Mouse (Mus musculus) right cerebral cortex, postnatal 4 days (tissue): ENCODE data around the gene Nans.

Source experiments
- DNase-seq: peaks from one replicate; pipeline ENCODE4 v3.0.0-alpha.2; 2022

Nans gene

DNA sequence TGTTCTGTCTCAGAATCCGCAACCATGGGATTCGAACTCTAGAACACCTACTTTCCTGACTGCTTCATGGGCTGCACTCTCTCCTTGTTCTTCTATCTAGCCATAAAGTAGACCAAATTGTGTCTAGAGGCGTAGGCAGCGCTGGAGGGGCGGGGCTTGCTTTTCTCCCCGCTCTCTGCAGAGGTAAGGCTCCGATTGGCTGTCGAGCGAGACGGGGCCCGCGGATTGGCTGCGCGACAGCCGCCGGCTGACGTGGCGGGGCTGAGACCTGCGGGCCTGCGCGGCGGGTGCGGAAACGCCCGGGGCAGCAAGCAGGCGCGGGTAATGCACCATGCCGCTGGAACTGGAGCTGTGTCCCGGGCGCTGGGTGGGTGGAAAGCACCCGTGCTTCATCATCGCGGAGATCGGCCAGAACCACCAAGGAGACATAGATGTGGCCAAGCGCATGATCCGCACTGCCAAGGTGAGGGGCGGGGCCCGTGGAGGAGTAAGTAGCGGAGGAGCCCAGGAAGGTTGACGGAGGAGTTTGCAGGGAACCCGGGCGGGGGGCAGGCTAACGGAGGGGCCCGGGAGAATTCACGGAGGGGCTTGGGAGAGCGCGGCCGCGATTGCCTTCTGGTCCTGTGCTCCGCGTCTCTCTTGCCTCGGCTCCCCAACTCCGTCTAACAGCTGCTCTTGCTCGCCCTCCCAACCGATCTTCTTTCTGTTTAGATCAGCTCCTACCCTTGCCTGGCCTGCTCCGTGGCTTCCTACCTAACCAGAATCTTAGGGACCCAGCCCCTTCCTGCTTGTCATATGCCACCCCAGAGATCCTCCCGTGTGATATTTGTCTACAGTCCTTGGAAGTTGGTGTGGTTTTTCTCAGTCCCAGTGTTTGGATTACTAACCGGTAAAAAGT is at the start of gene Nans:
Gene Nans, plus strand, starts transcription at position 221 of the 898 bp plus-strand sequence.
- DNase-seq, result peak; percentile 93

DNA sequence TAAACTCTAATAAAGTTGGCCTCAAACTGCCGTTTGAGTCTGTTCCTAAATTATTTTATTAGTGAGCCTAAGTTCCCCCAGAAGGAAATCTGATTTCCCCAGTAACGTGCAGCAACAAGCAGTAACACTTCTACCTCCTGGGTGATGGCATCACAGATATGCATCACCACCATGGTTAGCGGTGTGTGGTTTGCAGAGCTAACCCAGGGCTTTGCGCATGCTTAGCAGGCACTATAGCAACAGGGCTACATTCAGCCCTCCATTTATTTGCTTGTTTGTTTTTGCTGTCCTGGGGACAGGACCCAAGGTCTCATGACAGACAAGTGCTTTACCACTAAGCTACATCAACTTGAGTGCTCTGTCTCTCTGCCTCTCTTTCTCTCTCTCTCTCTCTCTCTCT is 46.5 kb upstream of the Nans start:
- DNase-seq, result no peak

DNA sequence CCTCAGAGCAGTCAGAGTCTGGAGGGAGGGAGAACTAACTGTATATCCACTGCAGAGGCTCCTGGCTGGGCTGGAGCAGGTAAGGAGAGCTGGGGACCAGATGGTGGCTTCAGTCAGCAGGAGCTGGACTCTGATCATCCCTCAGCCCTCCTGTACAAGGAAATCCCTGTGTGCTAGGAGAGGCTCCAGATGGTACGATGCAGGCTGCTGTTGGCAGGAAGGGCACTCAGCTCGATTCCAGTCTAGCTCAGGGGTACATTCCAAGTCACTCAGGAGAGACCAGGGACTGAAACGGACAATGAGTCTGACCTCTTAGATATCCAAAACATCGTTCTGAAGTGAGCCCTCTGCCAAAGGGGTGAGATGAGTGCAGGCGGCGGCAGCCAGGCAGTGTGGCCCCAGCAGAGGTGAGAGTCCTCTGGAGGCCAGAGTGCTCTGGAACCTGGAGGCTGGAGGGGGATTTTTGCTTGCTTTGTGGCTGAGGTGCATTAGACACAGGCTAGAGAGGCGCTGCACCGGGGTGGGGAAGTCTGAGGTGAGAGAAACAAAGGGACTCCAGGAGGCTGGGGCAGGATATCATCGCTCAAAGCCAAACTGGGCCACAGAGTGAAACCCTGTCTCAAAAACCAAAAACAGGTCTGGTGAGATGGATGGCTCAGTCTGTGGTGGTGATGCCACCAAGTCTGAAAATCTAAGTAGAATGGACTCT is 43.7 kb upstream of the Nans start:
- DNase-seq, result no peak

DNA sequence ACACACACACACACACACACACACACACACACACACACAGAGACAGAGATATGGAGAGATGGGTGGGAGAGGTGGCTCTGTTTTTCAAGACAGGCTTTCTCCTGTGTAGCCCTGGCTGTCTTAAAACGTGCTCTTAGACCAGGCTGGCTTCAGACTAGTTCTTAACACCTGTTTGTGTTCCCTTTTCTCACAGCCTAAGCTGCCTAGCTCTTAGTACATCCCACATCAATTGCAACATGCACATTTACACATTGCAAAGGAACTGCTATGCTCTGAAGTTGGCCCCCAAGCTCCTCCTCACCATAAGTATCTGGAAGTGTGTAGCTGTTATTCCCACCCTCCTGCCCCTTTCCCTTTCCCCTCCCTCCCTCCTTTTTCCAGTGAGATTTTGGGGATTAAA is 41.6 kb upstream of the Nans start:
- no peak for DNase-seq

DNA sequence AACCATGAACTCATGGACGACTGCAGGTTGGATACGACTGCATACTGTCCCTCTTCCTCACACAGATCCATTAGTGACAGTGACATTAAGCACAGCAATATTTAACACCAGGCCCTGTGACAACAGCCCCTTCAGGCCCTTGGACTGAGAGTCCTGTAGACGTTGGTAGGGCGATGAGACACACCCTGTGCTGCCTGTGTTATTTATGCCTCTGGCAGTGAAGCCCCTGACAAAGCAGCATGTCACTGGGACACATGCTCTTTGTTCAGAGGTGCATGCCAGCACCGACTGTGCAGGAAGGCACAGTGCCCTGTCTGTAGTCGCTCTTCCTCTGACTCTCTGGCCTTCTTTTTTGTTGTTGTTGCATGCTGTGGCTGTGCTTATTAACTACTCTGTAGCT is 40.2 kb upstream of the Nans start:
- DNase-seq, result no peak

DNA sequence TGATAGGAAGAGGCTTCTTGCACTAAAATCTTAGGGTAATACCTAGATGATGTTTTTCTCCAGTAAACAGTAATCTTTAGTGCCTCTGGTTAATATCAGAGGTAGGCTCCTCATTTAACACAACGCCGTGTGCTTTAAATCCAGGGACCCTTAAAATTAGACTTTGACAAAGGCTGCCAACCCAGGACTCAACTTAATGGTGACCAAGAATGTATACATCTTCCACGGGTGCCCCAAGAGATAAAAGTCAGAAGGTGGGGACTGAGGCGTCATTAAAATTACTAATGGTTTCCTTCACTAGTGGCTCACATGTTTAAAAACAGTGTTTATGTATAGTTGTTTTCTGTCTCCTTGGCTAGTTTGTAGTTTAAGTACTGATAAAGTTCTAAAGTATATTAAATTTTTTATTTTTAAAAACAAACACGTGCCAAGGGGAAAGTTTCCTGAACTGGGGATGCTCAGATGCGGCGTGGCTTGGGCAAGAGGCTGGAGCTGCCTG is 39.0 kb upstream of the Nans start:
- DNase-seq, result no peak

DNA sequence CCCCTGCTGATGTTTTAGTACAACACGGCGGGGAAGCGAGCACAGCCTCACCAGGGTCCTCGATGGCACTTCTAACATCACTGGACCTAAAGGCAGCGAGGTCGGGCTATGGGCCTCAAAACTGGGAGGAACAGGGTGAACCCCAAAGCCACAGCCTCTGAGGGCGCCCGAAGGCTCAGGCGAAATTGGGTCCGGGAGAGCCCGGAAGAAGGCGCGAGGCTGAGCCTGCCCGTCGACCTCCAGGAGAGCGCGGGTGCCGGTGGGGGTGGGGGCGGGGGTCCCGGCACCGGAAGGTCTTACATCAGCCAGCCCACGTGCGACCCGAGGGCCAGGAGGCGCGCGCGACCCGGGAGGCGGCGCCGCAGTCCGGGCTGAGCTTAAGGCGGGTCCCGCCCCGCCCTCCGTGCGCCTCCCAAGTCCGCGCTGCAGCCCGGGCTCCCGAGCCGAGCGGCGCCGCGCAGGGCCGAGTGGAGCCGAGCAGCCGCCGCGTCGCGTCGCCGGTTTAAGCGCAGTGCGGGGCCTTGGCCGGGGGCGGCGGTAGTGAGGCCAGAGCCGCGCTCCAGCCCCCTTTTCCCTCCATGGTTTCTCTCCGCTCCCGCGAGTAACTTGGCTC is 38.4 kb upstream of the Nans start, which contains the start of gene Anp32b:
Gene Anp32b, plus strand, starts transcription at position 384 of the 613 bp plus-strand sequence.
- DNase-seq, result peak; percentile 94

DNA sequence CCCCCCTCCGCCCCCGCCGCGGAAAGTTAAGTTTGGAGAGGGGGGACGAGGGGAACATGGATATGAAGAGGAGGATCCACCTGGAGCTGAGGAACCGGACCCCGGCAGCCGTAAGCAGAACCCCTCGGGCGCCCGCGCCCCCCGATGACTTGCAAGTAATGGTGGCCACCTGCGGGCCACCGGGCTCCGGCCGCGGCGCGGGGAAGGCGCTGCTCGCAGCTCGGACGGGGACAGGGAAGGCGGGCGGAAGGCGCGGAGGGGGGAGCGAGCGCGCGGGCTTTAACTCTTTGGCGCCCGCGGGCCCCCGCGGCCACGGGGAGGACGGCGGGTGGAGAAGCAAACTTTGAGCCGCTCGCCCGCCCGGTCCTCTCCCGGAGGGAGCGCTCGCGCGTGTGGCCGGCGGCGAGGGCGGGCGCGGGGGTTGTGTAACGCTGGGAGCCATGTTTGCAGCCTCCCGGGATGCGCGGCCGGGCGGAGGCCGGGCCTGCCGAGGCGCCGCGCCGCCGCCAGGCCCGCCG is 37.7 kb upstream of the Nans start:
- peak; percentile 67 for DNase-seq

DNA sequence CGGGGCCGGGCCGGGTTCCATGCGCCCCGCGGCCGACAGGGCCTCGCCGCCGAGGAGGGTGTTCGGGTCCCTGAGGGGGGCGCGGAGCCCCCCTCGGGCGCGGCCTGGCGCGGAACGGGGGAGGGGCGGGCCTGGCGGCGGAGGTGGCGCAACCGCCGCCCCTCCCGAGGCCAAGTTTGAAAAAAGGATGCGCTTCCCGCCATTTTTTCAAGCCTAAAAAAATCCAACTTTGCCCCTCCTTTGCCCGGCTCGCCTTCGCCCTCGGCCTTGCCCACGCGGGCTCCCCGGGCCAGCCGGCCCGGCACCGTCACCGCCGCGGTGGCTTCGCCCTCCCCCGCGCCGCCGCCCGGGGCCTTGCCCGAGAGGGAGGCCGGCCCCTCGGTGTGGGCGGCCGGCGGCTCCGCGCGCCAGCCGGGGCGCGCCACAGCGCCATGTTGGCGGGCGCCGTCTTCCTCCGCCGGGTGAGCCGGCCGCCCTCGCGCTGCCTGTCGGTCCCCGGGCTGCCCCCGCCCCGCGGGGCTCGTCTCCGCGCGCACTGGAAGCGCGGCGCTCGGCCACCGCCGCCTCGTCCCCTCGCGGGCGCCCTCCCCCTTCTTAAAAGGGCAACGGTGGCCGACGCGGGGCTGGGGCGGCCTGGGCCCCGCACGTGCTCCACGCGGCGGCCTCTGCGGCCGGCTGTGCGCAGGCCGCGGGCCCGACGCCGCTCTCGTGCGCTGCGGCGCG is 37.1 kb upstream of the Nans start:
- peak; percentile 72 for DNase-seq

DNA sequence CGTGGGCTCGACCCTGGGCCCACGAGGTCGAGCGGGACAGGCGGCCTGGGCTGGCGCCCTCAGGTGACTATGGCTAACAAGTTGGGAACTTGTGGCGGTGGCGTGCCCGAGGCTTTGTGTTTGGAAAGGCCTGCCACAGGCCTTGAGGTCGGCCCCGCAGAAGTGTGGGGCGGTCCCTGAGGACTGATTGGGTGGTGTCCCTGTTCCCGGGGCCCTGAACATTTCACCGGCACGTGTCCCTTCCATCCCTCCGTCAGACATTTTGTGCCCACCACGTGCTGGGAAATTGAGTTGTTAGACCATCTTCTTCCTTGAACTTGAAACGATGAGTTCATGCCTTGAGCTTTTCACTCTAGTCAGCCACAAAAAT is 36.6 kb upstream of the Nans start:
- peak; percentile 50 for DNase-seq

DNA sequence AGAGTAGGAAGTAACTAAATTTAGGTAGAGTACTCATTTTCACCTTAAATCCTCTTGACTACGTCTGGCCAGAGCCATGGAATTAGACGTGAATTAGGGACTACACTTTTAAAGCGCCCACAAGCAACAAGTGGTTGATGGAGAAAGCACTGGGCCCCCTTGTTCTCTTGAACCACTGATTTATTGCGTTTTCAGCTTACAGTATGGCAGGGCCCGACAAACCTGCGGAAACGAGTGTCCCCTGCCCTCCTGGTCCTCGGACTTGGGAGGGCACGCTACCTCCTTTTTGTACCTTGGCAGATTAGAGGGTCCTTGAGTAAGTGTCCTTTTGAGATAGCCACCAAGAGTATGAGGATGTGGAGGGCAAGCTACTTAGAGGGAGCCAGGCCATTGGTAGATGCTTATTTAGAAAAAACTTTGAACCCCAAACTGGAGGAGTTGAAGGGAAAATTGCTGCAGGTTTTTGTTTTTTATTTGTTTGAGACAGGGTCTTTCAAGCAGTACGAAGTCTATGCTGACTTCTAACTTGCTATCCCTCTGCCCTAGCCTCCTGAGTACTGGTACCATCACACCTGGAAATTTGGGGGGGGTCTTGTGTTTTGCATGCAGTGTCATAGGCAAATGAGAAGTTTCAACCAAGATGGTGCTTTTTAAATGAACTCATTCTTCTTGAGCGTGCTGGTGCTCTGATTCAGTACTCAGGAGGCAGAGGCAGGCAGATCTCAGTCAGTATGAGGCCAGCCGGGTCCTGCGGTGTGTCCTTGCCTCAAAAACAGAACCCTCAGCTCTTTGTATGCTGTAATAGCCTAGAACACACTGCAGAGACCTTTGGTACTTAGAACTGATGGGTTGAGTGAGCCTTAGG is 36.0 kb upstream of the Nans start:
- no peak for DNase-seq

DNA sequence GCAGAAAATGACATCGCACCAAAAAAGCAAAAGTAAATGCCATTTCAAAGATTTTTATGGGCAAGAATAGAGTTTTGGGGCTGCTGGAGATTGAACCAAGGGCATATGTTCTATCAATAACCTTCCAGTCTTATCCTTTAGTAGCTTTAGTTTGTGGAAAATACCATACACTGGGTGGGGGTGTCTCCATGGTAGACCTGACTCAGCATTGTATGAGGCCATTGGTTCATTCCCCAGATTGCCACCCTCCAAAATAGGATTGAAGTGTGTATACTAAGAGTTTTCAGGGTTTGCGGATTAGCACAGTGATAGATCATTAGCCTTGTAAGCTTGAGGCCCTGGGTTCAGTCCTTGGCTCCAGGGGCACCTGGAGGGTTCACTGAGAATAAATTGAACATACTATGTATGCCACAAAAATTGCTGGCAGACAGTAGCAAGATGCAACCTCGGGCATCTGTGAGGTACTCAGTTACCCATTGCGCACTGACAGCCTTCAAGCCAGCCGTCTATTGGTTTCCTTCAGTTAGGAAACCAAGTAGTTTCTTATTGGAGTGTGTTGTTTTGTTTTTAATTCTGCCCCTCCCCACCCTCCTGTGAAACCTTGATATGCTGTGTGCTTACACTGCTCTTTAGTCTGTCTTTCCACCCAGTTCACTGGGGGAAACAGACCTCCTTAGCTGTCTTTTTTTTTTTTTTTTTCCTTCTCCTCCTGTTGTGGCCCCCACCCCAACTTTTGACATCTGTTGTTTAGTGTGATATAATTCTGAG is 34.8 kb upstream of the Nans start:
- DNase-seq, result no peak

DNA sequence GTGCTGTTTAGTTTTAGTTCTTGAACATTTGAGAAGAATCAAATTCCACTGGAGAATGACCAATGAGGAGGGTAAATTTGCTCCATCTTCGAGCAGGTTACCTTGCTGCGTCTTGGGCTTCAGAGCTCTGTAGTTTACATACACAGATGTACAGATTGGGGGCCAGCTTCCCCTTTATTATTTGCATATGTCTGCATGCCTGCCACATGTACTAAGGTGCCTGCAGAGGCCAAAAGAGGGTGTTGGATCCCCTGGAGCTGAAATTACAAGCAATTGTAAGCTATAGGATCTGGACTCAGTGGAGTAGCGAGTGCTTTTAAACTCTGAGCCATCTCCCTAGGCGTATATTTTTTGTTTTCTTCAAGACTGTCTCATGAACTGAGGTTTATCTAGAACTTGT is 32.3 kb upstream of the Nans start:
- DNase-seq, result no peak

DNA sequence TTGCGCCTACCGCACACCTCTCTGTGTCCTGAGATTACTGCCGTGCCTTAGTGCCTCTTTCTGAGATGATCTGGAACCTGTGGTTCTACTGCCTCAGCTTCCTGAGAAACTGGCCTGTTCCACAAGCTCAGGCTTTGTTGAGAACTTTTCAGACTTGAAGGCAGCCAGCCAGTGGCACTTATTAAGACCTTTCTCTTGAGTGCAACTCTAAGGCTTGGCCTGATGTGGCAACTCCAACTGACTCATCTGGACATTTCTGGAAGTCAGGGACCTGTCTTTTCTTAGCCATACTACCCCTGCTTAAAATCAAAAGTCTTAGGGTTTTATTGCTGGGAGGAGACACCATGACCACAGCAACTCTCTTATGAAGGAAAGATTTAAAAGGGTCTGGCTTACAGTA is 31.9 kb upstream of the Nans start:
- no peak for DNase-seq

DNA sequence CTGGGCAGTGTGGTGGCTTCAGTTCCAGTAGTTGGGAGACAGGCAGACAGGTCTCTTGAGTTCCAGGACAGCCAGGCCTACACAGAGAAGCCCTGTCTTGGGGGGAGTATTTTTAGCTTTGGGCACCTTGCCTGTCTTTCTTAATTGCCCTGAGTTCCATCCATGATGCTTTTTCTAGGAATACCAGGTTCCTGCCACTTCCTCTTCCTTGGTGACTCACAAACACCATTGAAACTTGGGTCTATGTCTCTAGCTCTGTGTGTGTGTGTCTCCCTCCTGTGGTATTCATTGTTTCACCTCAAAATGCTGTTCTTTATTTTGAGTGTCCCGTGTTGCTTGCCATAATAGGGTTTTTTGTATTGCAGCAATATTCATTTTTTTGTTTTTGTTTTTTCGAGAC is 30.6 kb upstream of the Nans start:
- no peak for DNase-seq

DNA sequence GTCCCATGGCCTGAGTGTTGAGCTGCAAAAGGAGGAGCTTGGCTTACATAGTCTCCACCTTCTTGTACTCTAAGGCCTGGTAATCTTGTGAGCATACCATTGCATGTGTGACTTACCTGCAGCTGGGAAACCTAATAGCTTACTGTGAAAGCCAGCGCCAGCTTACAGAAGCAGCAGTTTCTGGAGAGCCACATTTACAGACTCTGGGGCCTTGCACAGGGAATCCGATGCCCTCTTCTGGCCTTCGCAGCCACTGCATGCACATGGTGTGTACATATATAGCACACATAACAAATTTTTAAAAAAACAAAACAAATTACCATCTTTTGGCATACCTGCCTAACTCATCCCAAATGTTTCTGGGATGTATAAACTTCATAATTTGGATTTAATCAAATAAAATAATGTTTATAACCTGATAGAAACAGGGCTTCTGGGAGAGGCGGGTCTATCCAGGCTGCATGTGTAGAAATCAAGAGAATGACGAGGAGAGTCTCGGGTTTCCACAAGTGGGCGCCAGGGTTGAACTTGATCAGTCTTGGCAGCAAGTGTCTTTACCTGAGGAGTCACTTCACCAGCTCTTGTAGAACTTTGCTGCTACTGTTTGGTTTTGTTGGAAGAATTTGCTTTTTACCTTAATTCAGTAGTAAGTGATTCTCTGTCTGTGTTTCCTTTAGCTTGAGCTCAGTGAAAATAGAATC is 25.8 kb upstream of the Nans start:
- DNase-seq, result peak; percentile 52

DNA sequence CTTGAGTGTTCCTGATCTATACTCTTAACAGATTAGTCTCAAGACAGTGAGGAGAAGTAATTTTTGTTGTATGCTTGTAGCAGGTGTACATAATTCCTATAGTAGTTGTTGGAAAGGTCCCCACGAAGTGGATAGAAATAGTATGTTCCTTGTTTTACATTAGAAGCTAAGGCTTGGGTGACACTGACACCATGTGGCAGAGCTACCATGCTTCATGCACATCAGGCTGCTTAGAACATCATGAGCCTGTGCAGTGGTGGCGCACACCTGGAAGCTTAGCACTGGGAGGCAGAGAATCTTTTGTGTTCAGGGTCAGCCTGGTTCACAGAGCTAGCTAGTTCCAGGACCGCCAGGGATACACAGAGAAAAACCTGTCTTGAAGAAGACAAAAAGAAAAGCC is 23.3 kb upstream of the Nans start:
- DNase-seq, result no peak

DNA sequence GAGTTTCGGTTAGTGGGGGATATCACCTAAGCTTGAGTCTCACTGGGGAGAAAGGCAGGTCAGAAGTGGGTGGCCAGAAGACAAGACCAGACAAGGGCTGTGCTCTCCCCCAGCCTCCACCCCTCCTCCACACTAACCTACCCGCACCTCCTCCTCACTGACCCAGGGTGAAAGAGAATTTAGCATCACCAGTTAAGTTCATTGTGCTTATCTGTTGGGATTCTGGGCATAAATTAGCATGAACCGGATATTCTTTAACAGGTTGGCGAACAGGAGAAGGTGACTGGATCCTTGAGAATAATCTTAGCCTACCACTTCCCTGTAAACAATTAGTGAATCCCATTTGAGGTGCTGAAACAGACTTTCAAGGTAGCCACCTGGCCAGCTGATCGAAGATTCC is 13.9 kb upstream of the Nans start:
- DNase-seq, result no peak

DNA sequence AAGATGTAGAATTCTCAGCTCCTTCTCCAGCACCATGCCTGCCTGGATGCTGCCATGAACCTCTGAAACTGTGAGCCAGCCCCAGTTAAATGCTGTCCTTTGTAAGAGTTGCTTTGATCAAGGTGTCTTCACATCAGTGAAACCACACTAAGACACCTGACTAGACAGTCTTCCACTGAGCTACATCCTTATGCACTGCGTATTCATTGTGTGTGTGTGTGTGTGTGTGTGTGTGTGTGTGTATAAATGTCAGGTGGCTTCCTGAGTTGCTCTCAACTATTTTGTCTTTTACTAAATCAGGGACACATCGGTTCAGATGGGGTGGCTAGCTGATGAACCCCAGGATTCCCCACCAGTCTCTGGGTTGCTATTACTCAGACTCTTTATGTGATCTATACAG is 10.0 kb upstream of the Nans start:
- DNase-seq, result no peak

DNA sequence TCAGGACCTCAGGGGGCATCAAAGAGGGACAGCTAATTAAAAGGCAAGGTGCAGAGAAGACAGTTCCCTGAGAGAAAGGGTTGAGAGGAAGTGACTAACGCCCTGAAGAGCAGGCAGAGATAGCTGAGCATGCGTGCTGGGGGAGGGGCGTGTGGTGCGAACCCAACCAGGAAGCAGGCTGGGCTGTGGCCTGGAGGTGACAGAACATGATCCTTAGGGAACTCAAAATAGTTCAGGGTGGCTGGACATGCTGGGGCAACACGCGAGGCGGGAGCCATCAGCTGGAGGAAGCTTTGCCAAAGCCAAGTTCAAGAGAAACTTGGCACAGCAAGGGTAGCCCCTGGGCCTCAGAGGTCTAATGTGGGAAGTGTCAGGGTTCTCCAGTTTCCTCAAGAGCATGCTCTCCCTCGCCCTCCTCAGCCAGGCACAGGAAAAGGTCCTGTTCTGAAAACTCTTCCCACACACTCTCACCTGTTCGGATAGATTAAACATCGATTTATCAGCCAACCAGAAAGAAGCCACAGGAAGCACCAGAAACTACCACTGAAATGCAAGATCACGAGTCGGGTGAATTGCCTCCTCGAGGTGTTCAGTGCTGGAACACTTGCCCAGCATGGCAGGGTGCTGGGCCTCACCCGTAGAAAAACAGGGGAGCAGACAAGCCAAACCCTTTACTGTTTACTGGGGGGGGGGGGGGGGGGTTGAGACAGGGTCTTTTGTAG is 3.2 kb upstream of the Nans start:
- DNase-seq, result no peak
